Mouse (Mus musculus) splenic B cell, adult 2 months (primary cell): ENCODE data around the gene Stx1a.

Experiments used
- DNase-seq: peaks from one replicate; pipeline ENCODE4 v3.0.0-alpha.2; 2011; ENCODE audit warnings: low read depth, low spot score
- H3K27me3 ChIP-seq: 2 replicates; pipeline ENCODE4 v1.6.1; 2012; ENCODE audit warnings: mild to moderate bottlenecking, low read length, moderate library complexity, mixed read lengths; ENCODE audit not compliant: control insufficient read depth, poor library complexity, insufficient read depth, severe bottlenecking
- H3K36me3 ChIP-seq: 2 replicates; pipeline ENCODE4 v1.6.1; 2012; ENCODE audit warnings: mild to moderate bottlenecking, low read length, moderate library complexity, mixed read lengths; ENCODE audit not compliant: control insufficient read depth, poor library complexity, insufficient read depth, severe bottlenecking

Gene Stx1a

GRCm38 (mm10) chr5:135012671-135013441 lies 10.4 kb upstream of the Stx1a start:
- Histone ChIP-seq H3K36me3 (no peaks in the 10 kb centered on the region; the same call in 1 of the 2 replicates), H3K27me3 (no peaks in the 10 kb centered on the region)
- DNase-seq, result peak; percentile 87

- H3K27me3 ChIP-seq, result no peaks in the 10 kb centered on the region
- peak; percentile 93 for DNase-seq
These were observed 7.8 kb upstream of the Stx1a start for GRCm38 (mm10) chr5:135015497-135015896.

GRCm38 (mm10) chr5:135016224-135016759 lies 7.0 kb upstream of the Stx1a start:
- DNase-seq, result no peak
- H3K36me3 ChIP-seq, result no peaks in the 10 kb centered on the region; the same call in 1 of the 2 replicates
- H3K27me3 ChIP-seq, result no peaks in the 10 kb centered on the region

More at GRCm38 (mm10) chr5:135015497-135015896, 7.8 kb upstream of the Stx1a start:
- no peaks in the 10 kb centered on the region; the same call in 1 of the 2 replicates for H3K36me3 ChIP-seq

DNA sequence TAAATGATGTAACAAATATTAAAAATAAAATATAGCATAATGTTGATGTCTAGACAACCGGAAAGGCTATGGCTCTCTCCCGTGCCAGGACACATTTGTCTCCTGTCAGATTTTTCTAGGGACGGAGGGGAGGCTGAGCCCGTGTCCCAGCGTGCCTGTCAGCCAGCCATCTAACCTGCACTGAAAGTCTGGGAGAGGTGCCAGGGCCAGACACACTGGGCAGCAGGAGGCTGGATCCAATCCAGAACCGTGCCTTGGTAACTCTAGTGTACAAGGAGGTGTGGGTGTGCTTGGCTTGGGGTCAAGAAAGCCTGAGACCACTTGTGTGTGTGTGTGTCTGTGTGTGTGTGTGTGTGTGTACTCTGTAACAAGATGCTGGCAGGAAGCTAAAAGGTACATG lies 1.5 kb upstream of the Stx1a start:
- no peaks in the 10 kb centered on the region for H3K36me3 ChIP-seq
- no peak for DNase-seq
- H3K27me3 ChIP-seq, result no peaks in the 10 kb centered on the region

DNA sequence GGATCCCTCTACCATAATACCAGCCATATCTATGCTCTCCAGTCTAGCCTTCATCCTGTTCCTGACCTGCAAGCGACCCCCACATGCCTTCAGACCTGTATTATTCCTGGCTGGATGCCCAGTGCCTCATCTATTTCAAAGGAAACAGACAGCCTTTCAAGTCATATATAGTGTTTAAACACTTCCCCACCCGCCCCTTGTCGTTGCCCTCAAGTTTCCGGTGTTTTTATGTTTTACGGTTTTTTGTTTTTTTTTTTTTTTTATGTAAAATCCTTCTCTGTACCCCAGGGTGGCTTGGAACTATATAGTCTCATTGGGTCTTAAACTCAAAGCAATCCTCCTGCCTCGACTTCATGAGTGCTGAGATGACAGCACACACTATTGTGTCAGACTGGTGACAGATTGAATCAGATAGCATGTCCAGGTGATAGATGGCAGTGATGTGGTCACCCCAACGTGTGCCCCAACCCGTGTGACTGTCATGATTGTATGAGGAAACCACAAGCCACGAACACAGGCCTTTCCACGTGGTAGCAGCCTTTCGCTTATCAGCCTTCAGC lies 1.5 kb downstream of the Stx1a start:
- Histone ChIP-seq H3K27me3 (no peaks in the 10 kb centered on the region), H3K36me3 (no peaks in the 10 kb centered on the region)
- DNase-seq, result peak; percentile 55

- DNase-seq, result no peak
- H3K36me3 ChIP-seq, result no peaks in the 10 kb centered on the region
- no peaks in the 10 kb centered on the region for H3K27me3 ChIP-seq
These were observed 2.6 kb downstream of the Stx1a start for GRCm38 (mm10) chr5:135025899-135026298.

DNA sequence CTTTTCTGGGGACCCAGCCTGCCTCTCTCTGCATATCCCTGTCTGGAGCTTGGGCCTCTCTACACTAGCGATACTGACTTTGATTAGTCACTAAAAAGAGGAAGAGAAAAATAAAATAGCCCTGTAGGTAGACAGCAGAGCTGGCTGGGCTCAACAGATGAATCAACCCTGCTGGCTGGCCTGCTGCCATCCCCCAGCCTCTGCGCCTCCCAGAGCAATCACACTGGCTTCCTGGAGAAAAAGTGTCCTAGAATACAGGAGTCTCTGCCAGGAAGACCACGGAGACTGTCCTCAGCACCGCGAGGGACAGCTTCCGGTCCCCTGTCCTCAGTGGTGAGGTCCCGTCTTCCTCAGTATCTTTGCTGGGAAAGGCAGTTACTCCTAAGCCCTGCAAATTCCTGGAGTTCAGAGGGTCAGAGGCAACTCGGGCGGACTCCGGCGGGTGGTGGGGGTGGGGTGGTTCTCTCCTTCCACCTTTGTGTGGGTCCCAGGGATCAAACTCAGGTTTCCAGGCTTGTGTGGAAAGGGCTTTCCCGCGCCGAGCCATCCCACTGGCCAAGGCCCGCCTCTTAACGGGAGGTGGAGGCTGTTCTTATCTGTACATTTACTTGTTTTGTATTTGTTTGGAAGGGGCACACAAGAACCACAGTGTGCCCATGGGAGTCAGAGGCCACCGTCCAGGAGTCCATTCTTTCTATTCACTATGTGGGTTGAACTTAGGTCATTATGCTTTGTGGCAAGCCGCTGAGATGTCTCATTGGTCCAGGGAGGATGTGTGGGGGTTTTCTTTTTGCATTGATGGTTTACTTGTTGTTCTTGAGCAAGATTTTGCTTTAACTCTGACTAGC lies 5.9 kb downstream of the Stx1a start:
- no peak for DNase-seq
- Histone ChIP-seq H3K27me3 (no peaks in the 10 kb centered on the region), H3K36me3 (no peaks in the 10 kb centered on the region)

DNA sequence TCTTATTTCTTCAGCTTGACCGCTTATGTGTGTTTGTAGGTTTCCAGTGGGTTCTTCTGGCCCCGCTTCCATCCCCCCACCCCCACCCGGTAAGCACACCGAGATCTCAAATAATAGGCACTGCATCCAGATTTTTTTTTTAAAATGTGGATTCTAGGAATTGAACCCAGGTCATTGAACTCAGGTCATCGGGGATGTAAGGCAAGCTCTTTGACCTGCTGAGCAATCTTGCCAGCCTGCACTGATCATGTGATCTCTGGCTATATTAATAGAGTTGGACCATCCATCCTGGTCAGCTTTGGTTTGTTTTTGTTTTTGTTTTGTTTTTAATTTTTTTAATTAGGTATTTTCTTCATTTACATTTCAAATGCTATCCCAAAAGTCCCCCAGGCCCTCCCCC lies 9.3 kb downstream of the Stx1a start:
- Histone ChIP-seq H3K36me3 (no peaks in the 10 kb centered on the region), H3K27me3 (no peaks in the 10 kb centered on the region)
- no peak for DNase-seq

GRCm38 (mm10) chr5:135034593-135034992 lies 11.3 kb downstream of the Stx1a start:
- Histone ChIP-seq H3K36me3 (no peaks in the 10 kb centered on the region), H3K27me3 (no peaks in the 10 kb centered on the region)
- peak; percentile 25 for DNase-seq

GRCm38 (mm10) chr5:135035608-135036359 lies 12.5 kb downstream of the Stx1a start:
- no peaks in the 10 kb centered on the region for H3K27me3 ChIP-seq
- DNase-seq, result no peak
- H3K36me3 ChIP-seq, result no peaks in the 10 kb centered on the region

DNA sequence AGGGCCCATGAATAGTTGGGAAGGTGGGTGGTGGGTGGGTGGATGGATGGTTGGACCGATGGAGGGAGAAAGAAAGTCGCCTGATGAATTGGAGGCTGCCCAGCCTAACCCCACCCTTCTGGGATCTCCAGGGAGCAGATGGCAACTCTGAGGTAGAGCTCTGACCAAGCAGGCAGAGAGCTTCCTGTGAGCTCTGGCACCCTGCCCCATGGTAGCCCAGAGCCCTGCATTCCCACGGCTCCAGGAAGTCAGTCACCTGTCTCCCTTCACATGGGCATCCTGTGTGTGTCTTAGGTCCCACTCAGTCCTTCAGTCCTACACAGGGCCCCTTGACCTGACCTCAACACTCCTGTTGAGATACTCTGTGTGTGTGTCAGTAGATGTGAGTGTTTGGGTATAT lies 14.7 kb downstream of the Stx1a start:
- no peak for DNase-seq
- Histone ChIP-seq H3K36me3 (no peaks in the 10 kb centered on the region), H3K27me3 (no peaks in the 10 kb centered on the region)

DNA sequence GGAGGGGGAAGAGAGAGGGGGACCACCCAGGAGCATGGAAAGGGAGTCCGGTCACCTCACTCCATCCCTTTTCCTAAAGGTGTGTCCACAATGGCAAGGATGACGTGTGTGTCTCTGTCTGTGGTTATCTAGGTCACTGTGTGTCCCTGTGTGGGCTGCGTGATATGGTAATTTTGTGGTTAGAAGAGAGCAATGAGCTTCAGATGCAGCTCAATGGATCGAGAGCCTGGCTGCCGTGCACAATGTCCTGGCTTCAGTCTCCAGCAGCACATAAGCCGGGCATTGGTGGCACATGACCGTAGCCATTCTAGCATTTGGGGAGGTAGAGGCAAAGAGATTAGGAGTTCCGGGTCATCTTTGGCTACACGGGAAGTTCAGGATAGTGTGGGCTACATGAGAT lies 16.3 kb downstream of the Stx1a start:
- H3K36me3 ChIP-seq, result no peaks in the 10 kb centered on the region
- no peak for DNase-seq
- H3K27me3 ChIP-seq, result no peaks in the 10 kb centered on the region

DNA sequence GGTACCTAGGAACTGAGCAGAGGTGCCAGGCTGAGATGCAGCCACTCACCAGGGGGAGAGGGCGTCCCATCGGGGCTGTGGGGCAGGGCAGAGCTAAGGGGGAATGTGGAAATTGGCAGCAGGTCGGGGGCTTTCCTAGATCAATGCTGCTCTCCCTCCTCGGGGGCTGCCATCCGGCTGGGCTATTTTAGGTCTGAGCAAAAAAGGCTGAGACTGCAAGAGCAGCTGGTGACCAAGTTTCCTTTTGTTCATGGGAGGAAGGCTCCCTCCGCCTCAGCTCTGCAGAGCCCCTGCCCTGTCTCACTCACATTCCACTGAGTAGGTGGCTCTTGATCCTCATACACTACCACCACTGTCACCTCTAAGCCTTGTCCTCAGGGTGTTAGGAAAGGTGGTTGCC lies 16.8 kb downstream of the Stx1a start:
- H3K36me3 ChIP-seq, result no peaks in the 10 kb centered on the region
- no peaks in the 10 kb centered on the region for H3K27me3 ChIP-seq
- DNase-seq, result no peak

DNA sequence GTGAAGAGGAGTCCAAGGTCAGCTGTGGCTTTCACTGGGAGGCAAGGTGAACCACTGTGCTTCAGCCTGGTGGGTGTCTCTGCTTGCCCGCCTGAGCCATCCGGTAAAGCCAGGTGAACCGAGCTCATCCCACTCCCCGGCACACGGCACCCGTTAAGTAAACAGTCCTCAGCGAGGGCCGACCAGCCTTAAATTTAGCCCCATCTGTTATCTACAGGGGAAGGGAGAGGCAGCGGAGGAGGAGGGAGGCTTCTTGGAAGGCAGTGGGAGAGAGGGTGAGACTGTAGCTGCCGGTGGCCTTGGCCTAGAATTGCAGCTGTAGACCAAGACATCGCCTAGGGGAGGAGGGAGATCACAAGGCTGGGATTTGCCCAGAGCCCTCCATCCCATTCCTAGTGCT lies 17.5 kb downstream of the Stx1a start:
- H3K27me3 ChIP-seq, result no peaks in the 10 kb centered on the region
- DNase-seq, result no peak

More for the DNA sequence above, 17.5 kb downstream of the Stx1a start:
- H3K36me3 ChIP-seq, result no peaks in the 10 kb centered on the region
